Mouse (Mus musculus): ENCODE measurements around the gene Sstr2. TPM values are rescaled to one million over a fixed set of nuclear protein-coding genes. Genes with fewer than 3 reads are reported as not detected.
A peak's percentile ranks its signal among the peaks of the same experiment; 100 is the strongest.

Sstr2 gene
- polyA plus RNA-seq (2012; rRNA removed) (2.8 and 3.5 TPM in 2 replicates), polyA plus RNA-seq (2014; fragmentation: Nextera tagmentation; extraction: Ambion mirVana) (3.6 and 3.8 TPM in 2 replicates)

DNA sequence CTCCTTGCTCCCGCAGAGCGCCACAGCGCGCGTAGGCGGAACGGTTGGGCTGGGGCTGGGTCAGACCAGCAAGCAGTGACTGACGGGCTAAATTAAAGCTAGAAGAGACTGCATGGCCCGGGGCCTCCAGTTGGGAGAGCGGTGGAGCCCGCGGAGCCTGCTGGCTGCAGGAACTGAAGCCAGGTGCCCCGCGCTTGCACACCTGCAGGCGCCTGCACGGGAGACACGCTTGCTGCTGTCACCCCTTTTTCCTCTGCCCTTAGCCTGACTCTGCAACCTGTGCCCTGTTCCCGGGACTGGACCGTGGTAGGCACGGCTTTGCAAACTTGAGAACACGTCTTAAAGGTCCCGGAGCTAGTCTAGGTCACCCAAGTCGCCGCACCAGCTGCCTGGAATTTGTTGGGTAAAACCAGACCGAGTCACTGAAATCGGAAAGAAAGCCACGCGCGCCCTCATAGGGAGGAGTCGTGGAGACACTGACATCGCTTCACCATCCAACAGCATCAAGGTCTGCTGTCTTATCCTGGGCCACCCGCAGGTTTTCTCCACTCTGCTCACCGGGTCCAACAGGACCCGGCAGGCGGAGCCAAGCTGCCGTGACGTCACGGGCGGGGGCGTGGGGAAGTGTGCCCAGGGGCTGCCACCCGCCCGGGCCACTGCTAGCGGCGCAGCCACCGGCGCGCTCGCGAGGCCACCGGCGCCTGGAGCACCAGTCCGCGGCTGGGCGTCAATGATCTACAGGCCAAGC lies at the start of gene Sstr2:
Gene Sstr2, plus strand, starts transcription at position 671 of the 748 bp plus-strand sequence.
- Histone ChIP-seq H3K4me3 (ENCODE audit: insufficient read depth in 1 of 2, low read depth in 2 of 2, low read length in 2 of 2) (peak within 1 kb of the TSS; percentile 39 to 52), H3K9me3 (ENCODE audit: control insufficient read depth, low read length) (no peaks in the 10 kb centered on the region), H3K9ac (replicated peaks) (no peak within 1 kb of the TSS), H3K4me1 (replicated peaks; ENCODE audit: control insufficient read depth in 2 of 2, insufficient read depth in 2 of 2, low read length in 1 of 2) (peaks cover 0 to 8% of the 10 kb centered on the region in 2 experiments; a peak in 2 of 4 replicates), H3K36me3 (replicated peaks; ENCODE audit: control insufficient read depth, insufficient read depth, low read depth) (no peaks in the 10 kb centered on the region), H3K27ac (no peak within 1 kb of the TSS), H3K4me2 (ENCODE audit: low read depth) (peak within 1 kb of the TSS; percentile 55), H3K27me3 (ENCODE audit: control insufficient read depth, insufficient read depth, low read length) (peaks cover 24% of the 10 kb centered on the region)
- WGBS (ENCODE audit: insufficient replicate concordance) = 1% methylated on average over 54 of the region's 54 CpGs
- TF ChIP-seq CTCF (IDR thresholded peaks at IDR 0.05; ENCODE audit: low read depth) (no peak), EP300 (IDR thresholded peaks at IDR 0.05; ENCODE audit: low read depth) (no peak)
- DNase-seq (ENCODE audit: low read depth in 3 of 3, low spot score in 3 of 3) (no peak), ATAC-seq (ENCODE audit: insufficient read depth) (peak; percentile 50)

- TF ChIP-seq CTCF (IDR thresholded peaks at IDR 0.05; ENCODE audit: low read depth) (no peak), EP300 (IDR thresholded peaks at IDR 0.05; ENCODE audit: low read depth) (no peak)
- Histone ChIP-seq H3K36me3 (replicated peaks; ENCODE audit: control insufficient read depth, insufficient read depth, low read depth) (no peaks in the 10 kb centered on the region), H3K27me3 (ENCODE audit: control insufficient read depth, insufficient read depth, low read length) (no peaks in the 10 kb centered on the region), H3K27ac (no peak overlapping the region), H3K9ac (replicated peaks) (no peak overlapping the region), H3K4me2 (ENCODE audit: low read depth) (no peak overlapping the region), H3K9me3 (ENCODE audit: control insufficient read depth, low read length) (no peaks in the 10 kb centered on the region), H3K4me3 (ENCODE audit: insufficient read depth in 1 of 2, low read depth in 2 of 2, low read length in 2 of 2) (no peak overlapping the region), H3K4me1 (replicated peaks; ENCODE audit: control insufficient read depth in 2 of 2, insufficient read depth in 2 of 2, low read length in 1 of 2) (no peaks in the 10 kb centered on the region)
- DNase-seq (ENCODE audit: low read depth in 3 of 3, low spot score in 3 of 3) (no peak), ATAC-seq (ENCODE audit: insufficient read depth) (no peak)
Measured at GRCm38 (mm10) chr11:113571616-113572015, 47.5 kb upstream of the Sstr2 start.

DNA sequence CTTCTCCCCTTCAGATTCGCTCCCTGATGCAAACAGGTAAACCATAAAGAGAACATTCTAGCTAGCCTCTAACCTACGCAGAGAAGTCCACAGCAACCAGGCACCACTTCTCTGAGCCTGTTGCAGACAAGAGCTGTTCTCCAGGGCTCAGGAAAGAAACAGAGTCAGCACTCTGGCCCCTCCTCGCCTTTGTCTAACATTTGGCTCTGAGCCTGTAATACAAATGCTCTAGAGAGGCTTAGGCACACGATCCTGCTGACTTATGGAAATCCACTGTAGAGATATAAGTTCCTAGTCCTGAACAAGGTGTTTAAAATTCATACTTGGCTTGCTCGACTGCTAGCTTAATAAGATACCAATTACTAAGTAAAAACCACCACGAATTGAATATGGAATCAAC lies 46.5 kb upstream of the Sstr2 start:
- Histone ChIP-seq H3K9me3 (ENCODE audit: control insufficient read depth, low read length) (no peaks in the 10 kb centered on the region), H3K9ac (replicated peaks) (no peak overlapping the region)
- DNase-seq (ENCODE audit: low read depth in 3 of 3, low spot score in 3 of 3) = no peak

DNA sequence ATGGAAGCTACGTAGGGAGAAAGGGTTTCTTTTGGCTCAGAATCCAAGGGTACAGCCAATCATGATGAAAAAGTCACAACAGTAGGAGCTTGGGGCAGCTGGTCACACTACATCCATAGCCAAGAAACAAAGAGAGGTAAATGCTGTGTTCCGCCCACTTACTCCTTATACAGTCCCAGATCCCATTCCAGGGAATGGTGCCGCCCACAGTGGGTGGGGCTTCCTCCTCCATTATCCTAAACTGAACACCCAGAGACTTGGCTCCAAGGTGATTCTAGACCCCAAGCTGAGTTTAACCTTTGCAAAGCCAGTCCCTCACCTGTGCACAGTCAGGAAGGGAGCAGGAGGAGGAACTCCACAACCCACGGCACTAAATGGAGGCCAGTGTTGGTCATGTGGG lies 41.9 kb upstream of the Sstr2 start:
- Histone ChIP-seq H3K27me3 (ENCODE audit: control insufficient read depth, insufficient read depth, low read length) (no peaks in the 10 kb centered on the region), H3K36me3 (replicated peaks; ENCODE audit: control insufficient read depth, insufficient read depth, low read depth) (no peaks in the 10 kb centered on the region), H3K4me1 (replicated peaks; ENCODE audit: control insufficient read depth in 2 of 2, insufficient read depth in 2 of 2, low read length in 1 of 2) (no peaks in the 10 kb centered on the region), H3K4me3 (ENCODE audit: insufficient read depth in 1 of 2, low read depth in 2 of 2, low read length in 2 of 2) (no peak overlapping the region), H3K4me2 (ENCODE audit: low read depth) (no peak overlapping the region), H3K9ac (replicated peaks) (no peak overlapping the region), H3K9me3 (ENCODE audit: control insufficient read depth, low read length) (no peaks in the 10 kb centered on the region), H3K27ac (no peak overlapping the region)
- no peak for TF ChIP-seq CTCF (IDR thresholded peaks at IDR 0.05; ENCODE audit: low read depth)
- no peak for TF ChIP-seq EP300 (IDR thresholded peaks at IDR 0.05; ENCODE audit: low read depth)
- DNase-seq (ENCODE audit: low read depth in 3 of 3, low spot score in 3 of 3) = no peak
- WGBS (ENCODE audit: insufficient replicate concordance) = 69% methylated on average over 4 of the region's 4 CpGs
- ATAC-seq (ENCODE audit: insufficient read depth) = no peak

More for the DNA sequence above, 46.5 kb upstream of the Sstr2 start:
- Histone ChIP-seq H3K36me3 (replicated peaks; ENCODE audit: control insufficient read depth, insufficient read depth, low read depth) (no peaks in the 10 kb centered on the region), H3K4me2 (ENCODE audit: low read depth) (no peak overlapping the region), H3K4me3 (ENCODE audit: insufficient read depth in 1 of 2, low read depth in 2 of 2, low read length in 2 of 2) (no peak overlapping the region), H3K27ac (no peak overlapping the region), H3K27me3 (ENCODE audit: control insufficient read depth, insufficient read depth, low read length) (no peaks in the 10 kb centered on the region), H3K4me1 (replicated peaks; ENCODE audit: control insufficient read depth in 2 of 2, insufficient read depth in 2 of 2, low read length in 1 of 2) (no peaks in the 10 kb centered on the region)
- ATAC-seq (ENCODE audit: insufficient read depth) = no peak
- TF ChIP-seq CTCF (IDR thresholded peaks at IDR 0.05; ENCODE audit: low read depth) (no peak), EP300 (IDR thresholded peaks at IDR 0.05; ENCODE audit: low read depth) (no peak)
- WGBS (ENCODE audit: insufficient replicate concordance) = 55% methylated on average over 6 of the region's 6 CpGs

GRCm38 (mm10) chr11:113583879-113584661 lies 35.1 kb upstream of the Sstr2 start:
- ATAC-seq (ENCODE audit: insufficient read depth) (no peak), DNase-seq (ENCODE audit: low read depth in 3 of 3, low spot score in 3 of 3) (no peak)
- peaks cover 0 to 5% of the 10 kb centered on the region in 2 experiments; a peak in 1 of 4 replicates for H3K4me1 ChIP-seq (replicated peaks; ENCODE audit: control insufficient read depth in 2 of 2, insufficient read depth in 2 of 2, low read length in 1 of 2)
- H3K9ac ChIP-seq (replicated peaks) = no peak overlapping the region
- H3K27me3 ChIP-seq (ENCODE audit: control insufficient read depth, insufficient read depth, low read length) = no peaks in the 10 kb centered on the region
- TF ChIP-seq CTCF (IDR thresholded peaks at IDR 0.05; ENCODE audit: low read depth) (no peak), EP300 (IDR thresholded peaks at IDR 0.05; ENCODE audit: low read depth) (no peak)
- WGBS (ENCODE audit: insufficient replicate concordance) = 46% methylated on average over 11 of the region's 11 CpGs
- H3K4me3 ChIP-seq (ENCODE audit: insufficient read depth in 1 of 2, low read depth in 2 of 2, low read length in 2 of 2) = no peak overlapping the region
- no peak overlapping the region for H3K27ac ChIP-seq
- H3K36me3 ChIP-seq (replicated peaks; ENCODE audit: control insufficient read depth, insufficient read depth, low read depth) = no peaks in the 10 kb centered on the region
- no peaks in the 10 kb centered on the region for H3K9me3 ChIP-seq (ENCODE audit: control insufficient read depth, low read length)
- H3K4me2 ChIP-seq (ENCODE audit: low read depth) = no peak overlapping the region

Data from liver, embryonic 14.5 days (tissue).